Mouse (Mus musculus): ENCODE measurements at regions not wholly inside any gene's neighbourhood (a gene's known extent, or its start where the extent isn't known, plus 50 kb on each side); places are given as distances from the start of the nearest gene placed in this dataset.

GRCm38 (mm10) chr11:45795731-45796130 lies 56.1 kb upstream of the Clint1 start:
- TF ChIP-seq POLR2A (IDR thresholded peaks at IDR 0.05; ENCODE audit: insufficient read length, low read depth) (no peak), MYOG (IDR thresholded peaks at IDR 0.05; ENCODE audit: control insufficient read depth in 1 of 3, insufficient read depth in 1 of 3, insufficient read length in 2 of 3, low read depth in 2 of 3) (no peak), MYOD1 (IDR thresholded peaks at IDR 0.05; ENCODE audit: control insufficient read depth in 1 of 3, insufficient read length in 2 of 3, low read depth in 2 of 3) (no peak), USF1 (IDR thresholded peaks at IDR 0.05; ENCODE audit: low read depth) (no peak), CEBPB (IDR thresholded peaks at IDR 0.05; ENCODE audit: insufficient read depth, poor library complexity, severe bottlenecking) (no peak), MAX (IDR thresholded peaks at IDR 0.05; ENCODE audit: low read depth) (no peak), POLR2AphosphoS2 (IDR thresholded peaks at IDR 0.05; ENCODE audit: insufficient read length, low read depth) (no peak), TCF3 (IDR thresholded peaks at IDR 0.05; ENCODE audit: insufficient read length, low read depth) (no peak), E2F4 (IDR thresholded peaks at IDR 0.05; ENCODE audit: insufficient read depth) (no peak)
